Mouse (Mus musculus) A20 (cell line): ENCODE measurements around the gene Gm28051.

Source experiments
- DNase-seq: peaks from one replicate; pipeline ENCODE4 v3.0.0-alpha.2; 2011; ENCODE audit warnings: low read depth, low spot score

The Gm28051 gene

GRCm38 (mm10) chr12:102684720-102685386 is 72.7 kb downstream of the Gm28051 start:
- no peak for DNase-seq

- DNase-seq = no peak
These were observed 73.6 kb downstream of the Gm28051 start for GRCm38 (mm10) chr12:102683979-102684378.

GRCm38 (mm10) chr12:102683438-102683837 is 74.1 kb downstream of the Gm28051 start:
- no peak for DNase-seq

- DNase-seq = no peak
These were observed 74.8 kb downstream of the Gm28051 start for GRCm38 (mm10) chr12:102682722-102683299.

GRCm38 (mm10) chr12:102682085-102682484 is 75.5 kb downstream of the Gm28051 start:
- DNase-seq = no peak

- peak; percentile 36 for DNase-seq
These were observed 76.0 kb downstream of the Gm28051 start for GRCm38 (mm10) chr12:102681590-102681989.

GRCm38 (mm10) chr12:102678820-102679219 is 78.7 kb downstream of the Gm28051 start:
- no peak for DNase-seq

- DNase-seq = no peak
These were observed 80.5 kb downstream of the Gm28051 start for GRCm38 (mm10) chr12:102677089-102677488.

GRCm38 (mm10) chr12:102674556-102674955 is 83.0 kb downstream of the Gm28051 start:
- no peak for DNase-seq

GRCm38 (mm10) chr12:102674123-102674522 is 83.4 kb downstream of the Gm28051 start:
- DNase-seq = no peak

- DNase-seq = no peak
These were observed 84.4 kb downstream of the Gm28051 start for GRCm38 (mm10) chr12:102672857-102673839.

- DNase-seq = no peak
These were observed 85.4 kb downstream of the Gm28051 start for GRCm38 (mm10) chr12:102672176-102672575.

GRCm38 (mm10) chr12:102670848-102671247 is 86.7 kb downstream of the Gm28051 start:
- no peak for DNase-seq
